Mouse (Mus musculus) adrenal gland, adult 2 months (tissue): Measurements from ENCODE around the gene Pigb. TPM values are rescaled to one million over a fixed set of nuclear protein-coding genes. Genes with fewer than 3 reads are reported as not detected.

ENCODE experiments used
- DNase-seq: peaks from one replicate; pipeline ENCODE4 v3.0.0; 2021
- microRNA-seq, 2 experiments: library from miRNA; unstranded; fragments of <30 nt; microRNA quantifications; one replicate each; pipeline ENCODE4 v1.2.0; 2021
- polyA plus RNA-seq: library from polyadenylated mRNA; depleted of rRNA; stranded (reverse); fragments of >200 nt; gene quantifications from 2 replicates; pipeline ENCODE4 v1.2.3, GENCODE M21; 2012; rRNA removed
- total RNA-seq, 2 experiments: library from RNA; stranded (reverse); gene quantifications; 2 replicates each; pipeline ENCODE4 v1.2.3; 2021

Pigb gene
- total and polyA plus RNA-seq, 3 experiments, result 9.6 to 14.7 (median 13.3) TPM

DNA sequence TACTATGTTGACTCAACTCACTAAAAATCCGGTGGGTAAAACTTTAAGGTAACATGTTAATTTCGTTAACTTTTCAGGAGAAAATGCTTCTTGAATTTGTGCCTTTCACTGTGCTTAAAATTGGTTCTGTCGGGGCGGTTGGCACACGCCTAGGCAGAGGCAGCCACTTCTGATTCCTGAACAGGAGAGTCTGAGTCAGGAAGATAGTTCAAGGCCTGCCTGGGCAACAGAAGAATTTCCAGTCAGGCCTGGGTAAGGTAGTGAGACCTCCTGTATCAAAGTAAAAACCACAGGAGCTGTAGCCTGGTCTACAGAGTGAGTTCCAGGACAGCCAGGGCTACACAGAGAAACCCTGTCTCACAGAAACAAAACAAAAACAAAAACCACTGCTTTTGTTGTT lies 47.6 kb downstream of the Pigb start:
- DNase-seq, result peak; percentile 67

- DNase-seq, result no peak
Measured at GRCm38 (mm10) chr9:72991420-72991819, 48.8 kb downstream of the Pigb start.

GRCm38 (mm10) chr9:72988706-72989105 lies 51.5 kb downstream of the Pigb start:
- no peak for DNase-seq

DNA sequence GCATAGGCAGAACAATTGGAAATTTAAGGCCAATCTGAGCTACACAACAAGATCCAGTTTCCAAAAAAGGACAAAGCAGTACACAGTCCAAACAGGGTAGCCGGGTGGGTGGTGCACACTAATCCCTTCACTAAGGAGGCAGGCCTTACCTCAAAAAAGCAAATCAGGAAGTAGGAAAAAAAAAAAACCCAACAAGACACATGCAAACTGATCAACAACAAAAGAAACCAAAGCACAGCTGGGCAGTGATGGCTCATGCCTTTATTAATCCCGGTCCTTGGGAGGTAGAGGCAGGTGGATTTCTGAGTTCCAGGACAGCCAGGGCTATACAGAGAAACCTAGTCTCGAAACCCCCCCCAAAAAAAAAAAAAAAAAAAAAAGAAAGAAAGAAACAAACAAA lies 52.5 kb downstream of the Pigb start:
- no peak for DNase-seq

DNA sequence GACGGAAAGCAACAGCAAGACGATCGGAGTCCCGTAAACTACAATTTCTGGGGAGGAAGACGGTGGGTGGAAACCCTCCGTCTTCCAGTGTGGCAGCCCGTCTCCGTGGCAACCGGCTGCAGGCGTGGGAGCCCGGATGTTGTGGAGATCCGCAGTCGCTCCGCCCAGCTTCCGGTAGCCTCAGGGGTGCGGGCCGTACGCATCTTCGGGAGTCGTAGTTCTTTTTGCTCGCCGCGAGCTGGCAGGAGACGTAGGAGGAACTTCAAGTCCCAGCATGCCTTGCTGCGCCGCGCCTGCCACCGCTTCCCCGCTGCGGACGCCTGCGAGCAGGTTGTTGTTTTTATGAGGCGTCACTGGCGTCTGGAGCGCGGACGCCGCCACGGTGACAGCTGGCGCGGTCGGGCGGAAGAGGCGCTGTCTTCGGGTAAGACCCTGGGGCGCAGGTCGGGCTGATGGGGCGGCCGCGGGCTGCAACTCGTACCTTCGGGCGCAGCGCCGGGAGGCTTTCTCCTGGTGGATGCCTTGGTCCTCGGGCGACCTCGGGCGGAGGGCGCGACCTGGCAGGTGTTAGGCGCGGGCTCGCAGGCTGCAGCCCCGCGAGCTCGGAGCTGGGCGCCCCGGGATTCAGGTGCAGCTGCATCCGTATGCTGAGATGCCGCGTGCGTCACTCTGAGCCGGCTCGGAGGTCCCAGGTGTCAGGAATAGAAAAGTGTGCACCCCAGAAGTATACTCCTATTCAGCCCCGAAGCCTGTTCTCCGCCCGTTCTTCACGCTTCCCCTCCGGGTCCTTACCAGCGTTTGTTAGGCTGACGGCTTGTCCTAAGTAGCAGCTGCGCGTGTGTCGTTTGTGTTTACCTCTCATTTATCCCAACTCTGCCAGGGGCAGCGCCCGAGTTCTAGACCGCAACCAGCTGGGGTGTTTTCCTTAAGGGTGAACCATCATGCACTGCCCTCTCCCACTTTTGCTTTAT lies 54.6 kb downstream of the Pigb start, which contains the start of the genes Ccpg1os and Ccpg1:
Gene Ccpg1os, minus strand, starts transcription at position 133 of the 971 bp plus-strand sequence.
Gene Ccpg1, plus strand, starts transcription at position 180 of the 971 bp plus-strand sequence.
- peak; percentile 97 for DNase-seq

DNA sequence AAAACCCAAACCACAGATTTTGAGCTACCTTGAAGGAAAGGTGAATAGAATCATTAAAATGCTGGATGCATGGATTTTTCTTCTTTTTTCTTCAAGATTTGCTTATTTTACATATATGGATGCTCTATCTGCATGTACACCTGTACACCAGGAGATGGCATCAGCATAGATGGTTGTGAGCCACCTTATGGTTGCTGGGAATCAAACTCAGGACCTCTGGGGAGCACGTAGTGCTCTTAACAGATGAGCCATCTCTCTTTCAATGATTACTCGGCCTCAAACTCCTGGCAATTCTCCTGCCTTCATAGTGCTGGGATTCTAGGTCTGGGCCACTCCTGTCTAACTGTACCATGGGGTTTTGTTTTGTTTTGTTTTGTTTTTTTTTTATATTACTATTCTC lies 57.1 kb downstream of the Pigb start:
- DNase-seq, result no peak

DNA sequence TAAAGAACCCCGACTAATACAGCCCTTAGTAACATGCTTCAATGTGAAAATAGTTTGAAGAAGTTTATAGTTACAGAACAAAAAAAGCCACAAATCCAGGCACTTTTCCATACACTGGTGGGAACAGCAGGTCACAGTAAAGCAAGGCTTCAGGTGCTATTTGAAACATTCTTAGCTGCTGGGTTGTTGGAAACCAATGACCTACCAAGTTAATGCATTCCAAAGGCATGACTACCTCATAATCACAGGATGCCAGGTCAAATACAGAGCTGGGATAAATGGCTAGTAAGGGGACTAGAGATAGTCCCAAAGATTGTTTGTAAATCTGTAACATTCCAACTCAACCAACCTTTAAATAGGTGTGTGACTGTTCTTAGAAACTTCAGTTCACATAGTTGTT lies 64.9 kb downstream of the Pigb start:
- no peak for DNase-seq

DNA sequence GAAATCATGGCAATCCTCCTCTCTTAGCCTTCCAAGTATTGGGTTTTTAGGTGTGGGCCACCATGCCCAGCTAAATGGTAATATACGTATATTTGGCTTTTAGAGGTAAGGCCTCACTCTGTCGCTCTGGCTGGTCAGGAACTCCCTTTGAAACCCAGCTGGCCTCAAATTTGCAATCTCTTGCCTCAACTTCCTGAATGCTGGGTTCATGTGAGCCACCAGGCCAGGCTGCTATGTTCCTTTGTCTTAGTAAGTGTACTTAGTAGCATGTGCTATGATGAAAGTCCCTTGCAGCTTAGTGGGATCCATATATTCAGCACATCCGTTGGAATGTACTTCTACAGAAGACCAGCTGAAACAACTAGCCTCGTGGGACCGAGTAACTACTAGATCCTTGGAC lies 65.4 kb downstream of the Pigb start:
- no peak for DNase-seq

- DNase-seq, result no peak
Measured at GRCm38 (mm10) chr9:72972984-72973383, 67.2 kb downstream of the Pigb start.

- DNase-seq, result no peak
Measured at GRCm38 (mm10) chr9:72972435-72972834, 67.7 kb downstream of the Pigb start.

GRCm38 (mm10) chr9:72969874-72970273 lies 70.3 kb downstream of the Pigb start:
- no peak for DNase-seq

DNA sequence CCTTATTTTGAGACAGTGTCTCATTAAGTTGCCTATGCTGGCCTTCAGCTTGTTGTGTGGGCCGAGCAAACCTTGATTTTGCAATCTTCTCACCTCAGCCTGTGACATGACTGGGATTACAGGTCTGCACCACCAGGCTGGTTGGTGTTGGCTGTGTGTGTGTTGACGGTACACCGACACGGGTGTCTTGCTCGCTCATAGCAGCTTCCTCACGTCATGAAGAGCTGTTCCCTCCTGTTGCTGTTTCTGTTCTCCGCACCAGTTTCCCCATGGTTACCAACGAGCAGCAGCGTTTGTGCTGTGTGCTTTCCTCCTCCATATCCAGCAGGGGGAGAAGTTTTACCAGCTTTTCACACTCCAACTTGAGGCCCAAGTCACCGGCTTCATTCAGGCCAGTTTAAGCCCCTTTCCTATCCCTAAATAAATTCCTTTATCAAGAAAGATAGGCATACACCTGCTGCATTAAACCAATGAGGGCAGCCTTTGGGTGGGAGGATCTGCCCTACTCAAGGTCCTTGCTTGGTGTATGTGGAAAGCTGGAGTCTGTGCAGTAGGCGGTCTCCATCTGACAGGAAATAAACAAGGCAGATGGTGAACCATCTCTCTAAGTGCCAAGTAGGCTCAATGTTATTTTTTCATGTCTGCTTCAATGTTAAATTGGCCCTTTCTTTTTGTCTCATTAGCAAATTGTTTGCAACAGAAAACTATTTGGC lies 71.7 kb downstream of the Pigb start:
- peak; percentile 67 for DNase-seq

- DNase-seq, result no peak
Measured at GRCm38 (mm10) chr9:72961959-72962358, 78.2 kb downstream of the Pigb start.

- no peak for DNase-seq
Measured at GRCm38 (mm10) chr9:72961346-72961745, 78.8 kb downstream of the Pigb start.

GRCm38 (mm10) chr9:72958521-72959450 lies 81.4 kb downstream of the Pigb start, which contains the start of the genes Dyx1c1 and Gm44503:
Dyx1c1 (plus strand) TSS chr9:72958785.
Gm44503 (plus strand) TSS chr9:72958852.
- peak; percentile 85 for DNase-seq

Small RNAs within 50 kb of the gene (microRNA-seq; reads per million reads assigned to microRNA genes)
- gene Gm27353, result 0 reads per million in 2 experiments

Other genes starting within 250 kb of the Pigb start
- gene Prtg, start 233.5 kb downstream of the Pigb start, total RNA-seq, result under 1 TPM; 0.17 to 0.21 TPM
- 0.04 and 0.07 TPM in 2 replicates for gene Prtg, start 233.5 kb downstream of the Pigb start, polyA plus RNA-seq
- 1 to 10 TPM; 2.8 to 5.1 TPM for gene Pygo1, start 114.7 kb downstream of the Pigb start, total RNA-seq
- 0.53 and 0.77 TPM in 2 replicates for gene Pygo1, start 114.7 kb downstream of the Pigb start, polyA plus RNA-seq
- gene Dyx1c1, start 81.6 kb downstream of the Pigb start, total RNA-seq, result 1 to 10 TPM in 1 of 2 experiments, under 1 TPM in 1; 0.61 to 1.4 TPM
- gene Dyx1c1, start 81.6 kb downstream of the Pigb start, polyA plus RNA-seq, result 0.44 and 0.62 TPM in 2 replicates
- not detected for gene Gm44503, start 81.5 kb downstream of the Pigb start, total RNA-seq
- 0.11 TPM in 1 of 2 replicates, not detected in the other for gene Gm44503, start 81.5 kb downstream of the Pigb start, polyA plus RNA-seq
- gene Ccpg1os, start 55.0 kb downstream of the Pigb start, total RNA-seq, result 10 to 100 TPM; 21.7 to 25.3 TPM
- 8.6 and 10.5 TPM in 2 replicates for gene Ccpg1os, start 55.0 kb downstream of the Pigb start, polyA plus RNA-seq
- gene Ccpg1, start 54.9 kb downstream of the Pigb start, total RNA-seq, result 100 to 1,000 TPM; 135 to 141 TPM
- 8.3 and 11.3 TPM in 2 replicates for gene Ccpg1, start 54.9 kb downstream of the Pigb start, polyA plus RNA-seq
- 10 to 100 TPM; 36.2 to 36.8 TPM for gene Rab27a, start 4.5 kb upstream of the Pigb start, total RNA-seq
- 3.3 and 5.5 TPM in 2 replicates for gene Rab27a, start 4.5 kb upstream of the Pigb start, polyA plus RNA-seq
- gene Khdc3, start 61.5 kb upstream of the Pigb start, total RNA-seq, result under 1 TPM in 1 of 2 experiments, not detected in 1; 0.48 TPM
- gene Khdc3, start 61.5 kb upstream of the Pigb start, polyA plus RNA-seq, result 0.25 and 0.33 TPM in 2 replicates
- under 1 TPM in 1 of 2 experiments, not detected in 1; 0.29 TPM for gene Gm20509, start 62.1 kb upstream of the Pigb start, total RNA-seq
- not detected in 2 replicates for gene Gm20509, start 62.1 kb upstream of the Pigb start, polyA plus RNA-seq
- gene Rsl24d1, start 73.0 kb upstream of the Pigb start, total RNA-seq, result 10 to 100 TPM; 53.3 to 61.1 TPM
- 4.7 and 6.6 TPM in 2 replicates for gene Rsl24d1, start 73.0 kb upstream of the Pigb start, polyA plus RNA-seq